Mouse (Mus musculus): ENCODE measurements around the gene D230025D16Rik. TPM values are rescaled to one million over a fixed set of nuclear protein-coding genes. Genes with fewer than 3 reads are reported as not detected.

The D230025D16Rik gene
- polyA plus RNA-seq, 1 experiment from 2014 or later, result 21.8 TPM

DNA sequence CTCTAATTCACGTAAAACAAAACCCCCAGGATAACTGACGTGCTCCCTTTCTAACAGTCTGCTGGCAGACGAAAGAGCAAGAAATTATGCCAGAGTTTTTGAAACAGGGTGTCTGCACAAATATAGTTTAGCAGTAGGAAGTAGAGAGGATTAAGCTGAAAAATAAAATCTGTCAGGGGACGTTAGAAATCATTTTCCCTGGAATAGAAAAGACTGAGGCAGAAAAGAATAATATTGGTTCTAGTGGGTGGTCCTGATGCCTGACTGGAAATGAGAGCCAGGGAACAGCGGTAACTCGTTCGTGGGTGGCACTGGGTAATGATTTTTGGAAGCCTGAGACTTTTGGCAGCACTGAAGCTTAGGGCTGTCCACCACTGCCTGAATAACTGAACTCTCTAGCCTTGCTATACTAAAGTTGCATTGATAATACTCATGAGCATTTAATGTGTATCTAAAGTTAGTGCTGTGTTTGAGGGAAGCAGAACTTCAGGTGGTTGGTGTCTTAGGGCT, 18.1 kb upstream of the D230025D16Rik start:
- H3K27me3 ChIP-seq (ENCODE audit: control insufficient read depth, insufficient read depth, low read length), result no peaks in the 10 kb centered on the region
- peaks cover 0 to 5% of the 10 kb centered on the region in 2 experiments; a peak in 1 of 4 replicates for H3K4me1 ChIP-seq (ENCODE audit: control insufficient read depth in 2 of 2, insufficient read depth in 2 of 2, low read length in 2 of 2)
- H3K9me3 ChIP-seq (ENCODE audit: control insufficient read depth, low read length), result no peaks in the 10 kb centered on the region
- H3K27ac ChIP-seq (replicated peaks in 1 of 2; ENCODE audit: control insufficient read depth in 1 of 2, insufficient read depth in 1 of 2, low read depth in 2 of 2, low read length in 2 of 2), result no peak overlapping the region
- no peak overlapping the region for H3K4me3 ChIP-seq (ENCODE audit: control insufficient read depth in 1 of 2, insufficient read depth in 1 of 2, low read depth in 1 of 2, low read length in 2 of 2)
- peaks cover 35% of the 10 kb centered on the region for H3K36me3 ChIP-seq (ENCODE audit: control insufficient read depth, insufficient read depth, low read length)
- no peak overlapping the region for H3K4me2 ChIP-seq (ENCODE audit: low read length)
- no peak overlapping the region for H3K9ac ChIP-seq (ENCODE audit: low read length)
- 91% methylated on average over 7 of the region's 7 CpGs for WGBS
- ATAC-seq (ENCODE audit: insufficient number of reproducible peaks, insufficient read depth, low FRiP score, low read depth), result no peak

DNA sequence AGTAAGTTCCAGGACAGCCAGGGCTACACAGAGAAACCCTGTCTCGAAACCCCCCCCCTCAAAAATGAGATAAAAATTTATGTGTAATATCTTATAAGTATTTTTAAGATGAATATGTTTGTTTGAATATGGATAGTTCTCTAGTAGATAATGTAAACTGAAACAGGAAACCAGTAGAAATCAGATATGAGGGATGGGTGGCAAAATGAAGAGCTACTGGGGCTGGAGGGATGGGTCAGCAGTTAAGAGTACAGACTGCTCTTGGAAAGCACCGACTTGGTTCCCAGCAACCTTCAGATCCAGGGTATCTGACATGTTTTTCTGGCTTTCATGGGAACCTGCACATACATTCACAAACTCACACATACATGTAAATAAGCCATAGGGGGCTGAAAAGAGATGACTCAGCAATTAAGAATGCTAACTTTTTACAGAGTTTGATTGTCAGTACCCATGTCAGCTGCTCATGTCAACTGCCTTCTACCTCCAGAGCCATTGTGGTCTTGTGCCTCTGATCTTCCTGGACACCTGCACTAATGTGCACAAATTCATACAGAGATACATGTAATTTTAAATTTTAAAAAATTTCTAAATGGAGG, 17.2 kb upstream of the D230025D16Rik start:
- Histone ChIP-seq H3K27me3 (ENCODE audit: control insufficient read depth, insufficient read depth, low read length) (no peaks in the 10 kb centered on the region), H3K36me3 (ENCODE audit: control insufficient read depth, insufficient read depth, low read length) (peaks cover 28% of the 10 kb centered on the region), H3K9me3 (ENCODE audit: control insufficient read depth, low read length) (no peaks in the 10 kb centered on the region), H3K4me3 (ENCODE audit: control insufficient read depth in 1 of 2, insufficient read depth in 1 of 2, low read depth in 1 of 2, low read length in 2 of 2) (no peak overlapping the region), H3K27ac (replicated peaks in 1 of 2; ENCODE audit: control insufficient read depth in 1 of 2, insufficient read depth in 1 of 2, low read depth in 2 of 2, low read length in 2 of 2) (no peak overlapping the region), H3K4me2 (ENCODE audit: low read length) (no peak overlapping the region), H3K4me1 (ENCODE audit: control insufficient read depth in 2 of 2, insufficient read depth in 2 of 2, low read length in 2 of 2) (peaks cover 0 to 5% of the 10 kb centered on the region in 2 experiments; a peak in 1 of 4 replicates), H3K9ac (ENCODE audit: low read length) (no peak overlapping the region)
- WGBS, result 89% methylated on average over 2 of the region's 2 CpGs
- no peak for ATAC-seq (ENCODE audit: insufficient number of reproducible peaks, insufficient read depth, low FRiP score, low read depth)

DNA sequence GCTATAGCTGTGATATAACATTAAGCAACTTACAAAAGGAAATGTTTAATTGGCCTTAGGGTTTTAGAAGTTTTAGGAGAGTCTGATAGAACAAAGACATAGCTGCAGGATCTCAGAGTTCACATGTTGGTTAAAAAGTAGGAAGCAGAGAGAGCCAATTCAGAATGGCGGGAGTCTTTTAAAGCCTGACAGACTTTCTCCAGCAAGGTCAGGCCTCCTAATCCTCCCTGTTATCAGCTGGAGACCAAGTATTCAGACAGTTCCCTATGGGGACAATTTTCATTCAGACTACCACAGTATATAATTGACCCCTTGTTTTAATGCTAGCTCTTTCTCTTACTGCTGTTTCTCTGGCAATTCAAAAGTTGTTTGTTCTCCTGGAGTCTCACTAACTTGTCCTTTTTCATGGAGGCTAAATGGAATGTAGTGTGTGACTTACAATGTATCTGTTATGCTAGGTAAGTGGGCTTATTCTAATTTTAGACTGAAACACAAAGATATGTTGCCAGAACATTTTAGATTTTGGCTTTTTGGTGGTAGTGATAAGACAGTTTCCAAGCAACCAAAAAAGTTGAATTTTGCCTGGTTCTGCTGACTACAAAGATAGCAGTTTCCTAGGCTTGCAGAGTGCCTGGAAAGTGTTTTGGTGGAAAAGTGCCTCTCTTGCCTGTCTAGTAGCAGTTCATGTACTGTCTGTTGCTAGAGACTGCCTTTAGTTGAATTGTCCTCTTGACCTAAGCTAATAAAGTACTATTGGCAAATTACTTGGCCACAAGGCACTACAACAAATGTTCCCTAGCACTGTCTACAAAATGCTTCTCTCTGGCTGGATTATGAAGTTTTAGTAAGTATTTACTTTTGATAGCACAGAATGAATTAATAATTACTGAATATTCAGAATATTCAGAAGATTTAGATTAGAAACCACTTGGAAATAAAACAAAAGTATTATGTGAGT, 15.5 kb upstream of the D230025D16Rik start:
- H3K27ac ChIP-seq (replicated peaks in 1 of 2; ENCODE audit: control insufficient read depth in 1 of 2, insufficient read depth in 1 of 2, low read depth in 2 of 2, low read length in 2 of 2), result peak overlapping the region in 1 of 2 experiments; percentile 53; a peak in 1 of 4 replicates
- H3K4me1 ChIP-seq (ENCODE audit: control insufficient read depth in 2 of 2, insufficient read depth in 2 of 2, low read length in 2 of 2), result peaks cover 0 to 5% of the 10 kb centered on the region in 2 experiments; a peak in 1 of 4 replicates
- no peak overlapping the region for H3K4me2 ChIP-seq (ENCODE audit: low read length)
- H3K9ac ChIP-seq (ENCODE audit: low read length), result no peak overlapping the region
- H3K27me3 ChIP-seq (ENCODE audit: control insufficient read depth, insufficient read depth, low read length), result no peaks in the 10 kb centered on the region
- H3K9me3 ChIP-seq (ENCODE audit: control insufficient read depth, low read length), result no peaks in the 10 kb centered on the region
- H3K4me3 ChIP-seq (ENCODE audit: control insufficient read depth in 1 of 2, insufficient read depth in 1 of 2, low read depth in 1 of 2, low read length in 2 of 2), result no peak overlapping the region
- peaks cover 19% of the 10 kb centered on the region for H3K36me3 ChIP-seq (ENCODE audit: control insufficient read depth, insufficient read depth, low read length)
- no peak for ATAC-seq (ENCODE audit: insufficient number of reproducible peaks, insufficient read depth, low FRiP score, low read depth)
- WGBS, result 32% methylated on average over 1 of the region's 1 CpGs

DNA sequence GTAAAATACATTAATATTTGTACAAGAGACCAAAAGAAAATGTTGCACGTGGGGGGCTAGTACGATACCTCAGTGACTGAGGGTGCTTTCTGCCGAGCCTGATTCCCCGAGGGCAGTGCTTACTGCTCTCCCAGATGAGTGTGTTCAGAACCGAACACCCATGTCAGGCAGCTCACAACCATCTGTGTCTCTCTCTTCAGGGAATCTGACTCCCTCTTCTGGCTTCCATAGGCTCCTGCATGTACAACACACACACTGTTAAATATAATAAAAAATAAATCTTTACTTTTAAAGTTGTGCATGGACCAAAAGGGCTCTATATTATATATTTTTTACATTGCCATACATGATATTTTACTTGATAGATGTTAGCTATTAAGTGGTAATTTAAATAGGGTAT, 10.8 kb upstream of the D230025D16Rik start:
- ATAC-seq (ENCODE audit: insufficient number of reproducible peaks, insufficient read depth, low FRiP score, low read depth), result no peak
- H3K27ac ChIP-seq (replicated peaks in 1 of 2; ENCODE audit: control insufficient read depth in 1 of 2, insufficient read depth in 1 of 2, low read depth in 2 of 2, low read length in 2 of 2), result no peak overlapping the region
- 87% methylated on average over 5 of the region's 5 CpGs for WGBS
- H3K27me3 ChIP-seq (ENCODE audit: control insufficient read depth, insufficient read depth, low read length), result no peaks in the 10 kb centered on the region
- H3K4me3 ChIP-seq (ENCODE audit: control insufficient read depth in 1 of 2, insufficient read depth in 1 of 2, low read depth in 1 of 2, low read length in 2 of 2), result no peak overlapping the region
- H3K36me3 ChIP-seq (ENCODE audit: control insufficient read depth, insufficient read depth, low read length), result peaks cover 31% of the 10 kb centered on the region
- no peak overlapping the region for H3K9ac ChIP-seq (ENCODE audit: low read length)
- H3K4me1 ChIP-seq (ENCODE audit: control insufficient read depth in 2 of 2, insufficient read depth in 2 of 2, low read length in 2 of 2), result peaks cover 0 to 3% of the 10 kb centered on the region in 2 experiments; a peak in 1 of 4 replicates
- H3K9me3 ChIP-seq (ENCODE audit: control insufficient read depth, low read length), result no peaks in the 10 kb centered on the region
- no peak overlapping the region for H3K4me2 ChIP-seq (ENCODE audit: low read length)

DNA sequence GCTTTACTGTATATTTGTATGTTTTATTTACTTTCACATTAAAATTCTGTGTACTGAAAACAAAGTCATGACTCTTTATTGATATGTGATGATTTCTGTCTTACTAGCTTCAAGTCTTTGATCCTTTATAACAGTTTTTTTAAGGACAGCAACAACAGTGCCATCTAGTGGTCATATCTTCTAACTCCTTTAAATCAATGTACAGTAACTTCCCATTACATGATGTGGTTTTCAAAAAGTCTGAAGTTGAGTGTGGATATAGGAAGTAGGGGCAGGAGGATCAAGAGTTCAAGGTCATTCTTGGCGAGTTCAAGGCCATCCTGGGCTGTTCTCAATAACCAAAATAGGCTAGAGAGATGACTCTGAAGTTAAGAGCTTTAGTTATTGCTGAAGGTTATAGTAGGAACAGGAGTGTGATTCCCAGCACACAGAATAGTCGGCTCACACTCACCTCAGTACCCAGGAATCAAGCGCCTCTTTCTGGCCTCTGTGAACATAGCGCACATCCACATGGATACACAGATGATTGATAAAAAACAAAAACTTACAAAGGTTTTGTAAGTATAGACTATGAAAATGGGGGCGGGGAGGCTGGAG, 6.9 kb upstream of the D230025D16Rik start:
- H3K4me2 ChIP-seq (ENCODE audit: low read length), result no peak overlapping the region
- no peaks in the 10 kb centered on the region for H3K27me3 ChIP-seq (ENCODE audit: control insufficient read depth, insufficient read depth, low read length)
- H3K4me1 ChIP-seq (ENCODE audit: control insufficient read depth in 2 of 2, insufficient read depth in 2 of 2, low read length in 2 of 2), result no peaks in the 10 kb centered on the region
- H3K9ac ChIP-seq (ENCODE audit: low read length), result no peak overlapping the region
- H3K36me3 ChIP-seq (ENCODE audit: control insufficient read depth, insufficient read depth, low read length), result peaks cover 28% of the 10 kb centered on the region
- no peaks in the 10 kb centered on the region for H3K9me3 ChIP-seq (ENCODE audit: control insufficient read depth, low read length)
- no peak overlapping the region for H3K27ac ChIP-seq (replicated peaks in 1 of 2; ENCODE audit: control insufficient read depth in 1 of 2, insufficient read depth in 1 of 2, low read depth in 2 of 2, low read length in 2 of 2)
- WGBS, result 77% methylated on average over 5 of the region's 5 CpGs
- ATAC-seq (ENCODE audit: insufficient number of reproducible peaks, insufficient read depth, low FRiP score, low read depth), result no peak
- no peak overlapping the region for H3K4me3 ChIP-seq (ENCODE audit: control insufficient read depth in 1 of 2, insufficient read depth in 1 of 2, low read depth in 1 of 2, low read length in 2 of 2)

DNA sequence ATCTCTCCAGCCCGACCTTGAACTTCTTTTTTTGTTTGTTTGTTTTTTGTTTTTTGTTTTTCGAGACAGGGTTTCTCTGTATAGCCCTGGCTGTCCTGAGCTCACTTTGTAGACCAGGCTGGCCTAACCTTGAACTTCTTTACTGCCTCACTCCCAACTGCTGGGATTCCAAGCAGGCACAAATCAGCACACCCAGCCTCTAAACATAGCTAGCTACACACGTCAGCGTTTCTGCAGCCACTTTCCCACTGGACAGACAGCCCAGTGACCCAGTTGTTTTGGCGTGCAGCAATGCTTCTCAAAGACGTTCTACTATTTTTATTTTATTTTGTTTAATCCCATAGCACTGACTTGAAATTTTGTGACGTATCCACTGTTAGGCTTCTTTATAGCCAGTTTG, 1.1 kb upstream of the D230025D16Rik start:
- H3K9ac ChIP-seq (ENCODE audit: low read length), result peak overlapping the region; percentile 94; the same call in 1 of the 2 replicates
- whole genome bisulfite sequencing, result 68% methylated on average over 7 of the region's 7 CpGs
- no peak overlapping the region for H3K4me3 ChIP-seq (ENCODE audit: control insufficient read depth in 1 of 2, insufficient read depth in 1 of 2, low read depth in 1 of 2, low read length in 2 of 2)
- peak overlapping the region in 1 of 2 experiments; percentile 93; a peak in 1 of 4 replicates for H3K27ac ChIP-seq (replicated peaks in 1 of 2; ENCODE audit: control insufficient read depth in 1 of 2, insufficient read depth in 1 of 2, low read depth in 2 of 2, low read length in 2 of 2)
- peaks cover 0 to 18% of the 10 kb centered on the region in 2 experiments; a peak in 3 of 4 replicates for H3K4me1 ChIP-seq (ENCODE audit: control insufficient read depth in 2 of 2, insufficient read depth in 2 of 2, low read length in 2 of 2)
- no peak for ATAC-seq (ENCODE audit: insufficient number of reproducible peaks, insufficient read depth, low FRiP score, low read depth)
- no peaks in the 10 kb centered on the region for H3K9me3 ChIP-seq (ENCODE audit: control insufficient read depth, low read length)
- peak overlapping the region; percentile 74 for H3K4me2 ChIP-seq (ENCODE audit: low read length)
- no peaks in the 10 kb centered on the region for H3K27me3 ChIP-seq (ENCODE audit: control insufficient read depth, insufficient read depth, low read length)
- no peaks in the 10 kb centered on the region for H3K36me3 ChIP-seq (ENCODE audit: control insufficient read depth, insufficient read depth, low read length)

DNA sequence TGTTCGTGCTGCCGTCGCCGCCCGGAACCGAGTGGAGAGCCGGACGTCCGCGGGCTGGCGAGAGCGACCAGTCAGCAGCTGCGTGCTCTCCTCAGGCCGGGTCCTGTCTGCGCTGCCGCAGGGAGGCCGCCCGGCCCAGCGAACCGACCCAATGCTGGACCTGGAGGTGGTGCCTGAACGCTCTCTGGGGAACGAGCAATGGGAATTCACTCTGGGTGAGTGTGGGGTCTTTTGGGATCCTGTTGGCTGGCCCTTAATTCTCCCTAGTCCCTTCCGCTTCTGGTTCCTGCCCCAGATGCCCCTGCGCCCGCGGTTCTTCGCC, 288 bp downstream of the D230025D16Rik start:
- Histone ChIP-seq H3K4me2 (ENCODE audit: low read length) (peak overlapping the region; percentile 74), H3K36me3 (ENCODE audit: control insufficient read depth, insufficient read depth, low read length) (no peaks in the 10 kb centered on the region), H3K9me3 (ENCODE audit: control insufficient read depth, low read length) (no peaks in the 10 kb centered on the region), H3K4me1 (ENCODE audit: control insufficient read depth in 2 of 2, insufficient read depth in 2 of 2, low read length in 2 of 2) (peaks cover 0 to 18% of the 10 kb centered on the region in 2 experiments; a peak in 3 of 4 replicates), H3K9ac (ENCODE audit: low read length) (peak overlapping the region; percentile 94), H3K27ac (replicated peaks in 1 of 2; ENCODE audit: control insufficient read depth in 1 of 2, insufficient read depth in 1 of 2, low read depth in 2 of 2, low read length in 2 of 2) (peak overlapping the region; percentile 72 to 93), H3K4me3 (ENCODE audit: control insufficient read depth in 1 of 2, insufficient read depth in 1 of 2, low read depth in 1 of 2, low read length in 2 of 2) (peak overlapping the region; percentile 87 to 91), H3K27me3 (ENCODE audit: control insufficient read depth, insufficient read depth, low read length) (no peaks in the 10 kb centered on the region)
- ATAC-seq (ENCODE audit: insufficient number of reproducible peaks, insufficient read depth, low FRiP score, low read depth), result peak; percentile 64; the same call in 1 of the 2 replicates
- WGBS, result under 1% methylated on average over 27 of the region's 27 CpGs
